Mouse (Mus musculus) limb, embryonic 10.5 days (tissue): Measurements from ENCODE around the gene Disp1. TPM values are rescaled to one million over a fixed set of nuclear protein-coding genes. Genes with fewer than 3 reads are reported as not detected.

ENCODE experiments used
- DNase-seq: peaks from one replicate; pipeline ENCODE4 v3.0.0-alpha.2; 2017; ENCODE audit warnings: low spot score
- H3K27ac ChIP-seq: fragments of 300-500 bp; sonication (generic); 2 replicates; pipeline ENCODE4 v1.5.1; 2016; ENCODE audit warnings: mild to moderate bottlenecking
- H3K27me3 ChIP-seq: fragments of 300-500 bp; sonication (generic); 2 replicates; pipeline ENCODE4 v1.6.1; 2016; ENCODE audit warnings: low read depth, mild to moderate bottlenecking; ENCODE audit not compliant: poor library complexity, severe bottlenecking
- H3K36me3 ChIP-seq: fragments of 300-500 bp; sonication (generic); 2 replicates; pipeline ENCODE4 v1.6.1; 2016; ENCODE audit warnings: mild to moderate bottlenecking, moderate library complexity
- H3K4me1 ChIP-seq: fragments of 300-500 bp; sonication (generic); 2 replicates; pipeline ENCODE4 v1.6.1; 2016
- H3K4me3 ChIP-seq: fragments of 300-500 bp; sonication (generic); 2 replicates; pipeline ENCODE4 v1.5.1; 2016; ENCODE audit warnings: mild to moderate bottlenecking, moderate library complexity
- H3K9me3 ChIP-seq: fragments of 300-500 bp; sonication (generic); replicated peaks from 2 replicates; pipeline ENCODE4 v1.6.1; 2016; ENCODE audit warnings: mild to moderate bottlenecking
- WGBS: fragments of 180-500 bp; shearing (Covaris S2); methylation state at CpG from one replicate; pipeline ENCODE4 v1.1.7; 2016; 5-methylcytosine and 5-hydroxymethylcytosine counted together
- polyA plus RNA-seq: library from polyadenylated mRNA; unstranded; fragments of >200 nt; fragmentation: Nextera tagmentation; extraction: Ambion mirVana; gene quantifications from 2 replicates; pipeline ENCODE4 v1.2.1, GENCODE M21; 2016

Disp1 gene
- polyA plus RNA-seq, 1 experiment from 2014 or later, result 21.8 TPM

DNA sequence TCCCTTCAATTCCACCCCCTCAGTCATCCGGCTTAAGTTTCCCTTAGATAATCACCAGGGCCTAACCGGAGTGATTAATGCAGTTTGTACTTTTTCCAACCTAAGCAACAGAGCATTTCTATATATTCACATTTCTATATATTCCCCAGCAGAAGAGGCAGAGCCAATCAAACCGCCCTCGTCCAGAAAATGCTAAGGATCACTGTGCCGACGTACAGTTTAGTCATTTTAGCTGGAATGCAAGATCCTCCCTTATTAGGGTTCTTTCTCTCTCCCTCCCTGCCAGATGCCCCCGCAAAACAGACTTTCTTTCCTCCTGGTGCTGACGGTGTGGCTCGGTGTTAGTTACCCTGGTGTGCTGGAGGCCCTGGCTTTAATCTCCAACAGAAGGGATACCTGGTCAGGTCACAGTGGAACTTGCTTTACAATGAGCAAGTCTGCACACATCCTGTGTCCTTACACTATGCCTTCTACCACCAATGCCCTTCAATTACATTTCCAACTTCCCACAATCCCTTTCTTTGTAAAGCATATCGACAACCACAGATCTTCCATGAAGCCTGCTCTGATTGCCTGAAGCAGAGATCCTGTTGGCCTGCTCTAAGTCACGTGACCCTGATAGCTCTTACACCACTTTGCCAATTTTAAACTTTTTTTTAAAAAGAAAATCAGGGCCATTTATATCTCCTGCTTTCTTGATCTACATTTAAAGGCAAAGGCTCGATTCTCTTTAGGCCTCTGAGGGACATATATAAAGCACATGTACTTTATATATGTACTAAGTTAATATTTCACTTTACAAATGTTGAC, 69.6 kb downstream of the Disp1 start:
- Histone ChIP-seq H3K27me3 (no peaks in the 10 kb centered on the region), H3K36me3 (no peaks in the 10 kb centered on the region), H3K4me1 (peaks cover 67% of the 10 kb centered on the region), H3K4me3 (no peak overlapping the region), H3K9me3 (no peaks in the 10 kb centered on the region), H3K27ac (peak overlapping the region; percentile 66; the same call in 1 of the 2 replicates)
- DNase-seq, result no peak
- WGBS, result 66% methylated on average over 12 of the region's 12 CpGs

DNA sequence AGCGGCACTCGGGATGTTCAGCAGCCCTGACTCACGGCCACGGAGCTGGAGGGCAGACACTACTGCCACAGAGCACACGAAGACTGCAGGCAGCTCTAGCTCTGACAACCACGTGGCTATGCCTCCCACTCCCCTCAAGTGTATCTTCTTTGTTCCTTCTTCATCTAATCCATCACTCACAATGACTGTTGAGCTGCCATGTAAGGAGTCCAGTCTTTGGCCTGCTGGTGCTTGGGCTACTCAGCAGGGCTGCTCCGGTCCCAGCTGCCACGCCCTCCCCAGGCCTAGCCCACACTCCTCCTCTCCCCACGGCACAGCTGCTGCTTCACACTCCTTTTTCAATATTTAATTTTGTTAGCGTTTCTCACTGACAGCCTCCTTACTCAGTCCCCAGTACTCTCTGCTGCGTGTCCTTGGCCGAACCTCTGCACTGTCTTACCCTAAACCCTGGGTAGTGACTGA, 70.9 kb downstream of the Disp1 start:
- Histone ChIP-seq H3K4me1 (peaks cover 74% of the 10 kb centered on the region), H3K27me3 (no peaks in the 10 kb centered on the region), H3K27ac (peak overlapping the region; percentile 58; the same call in 1 of the 2 replicates), H3K9me3 (no peaks in the 10 kb centered on the region), H3K36me3 (no peaks in the 10 kb centered on the region), H3K4me3 (no peak overlapping the region)
- WGBS, result 44% methylated on average over 12 of the region's 12 CpGs
- no peak for DNase-seq

DNA sequence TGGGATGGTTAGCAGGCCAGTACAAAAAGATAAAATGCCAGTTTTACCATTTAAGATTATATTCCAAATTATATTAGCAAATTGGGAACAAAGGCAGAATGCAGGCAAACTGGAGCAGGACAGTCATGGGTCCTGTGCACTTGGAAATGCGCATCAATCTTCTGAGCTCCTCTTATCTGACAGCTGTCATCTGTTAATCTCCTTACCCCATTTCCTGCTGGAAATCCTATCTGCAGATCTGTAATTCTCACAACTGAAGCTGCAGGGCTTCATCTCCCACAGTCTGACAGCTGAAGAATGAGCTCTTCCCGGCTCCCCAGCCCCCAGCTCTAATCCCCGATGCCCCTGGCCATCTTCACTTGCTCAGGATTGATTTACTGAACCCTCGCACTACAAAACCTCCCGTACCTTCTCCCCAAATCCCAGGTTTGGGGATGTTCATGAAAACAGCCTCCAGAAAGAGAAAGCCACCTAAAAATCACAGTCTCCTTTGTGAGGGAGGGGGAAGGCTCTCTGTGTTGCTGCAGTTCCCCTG, 71.7 kb downstream of the Disp1 start:
- Histone ChIP-seq H3K27me3 (no peaks in the 10 kb centered on the region), H3K4me3 (no peak overlapping the region), H3K27ac (peak overlapping the region; percentile 25; the same call in 1 of the 2 replicates), H3K36me3 (no peaks in the 10 kb centered on the region), H3K9me3 (no peaks in the 10 kb centered on the region), H3K4me1 (peaks cover 75% of the 10 kb centered on the region)
- whole genome bisulfite sequencing, result 25% methylated on average over 5 of the region's 5 CpGs
- no peak for DNase-seq

DNA sequence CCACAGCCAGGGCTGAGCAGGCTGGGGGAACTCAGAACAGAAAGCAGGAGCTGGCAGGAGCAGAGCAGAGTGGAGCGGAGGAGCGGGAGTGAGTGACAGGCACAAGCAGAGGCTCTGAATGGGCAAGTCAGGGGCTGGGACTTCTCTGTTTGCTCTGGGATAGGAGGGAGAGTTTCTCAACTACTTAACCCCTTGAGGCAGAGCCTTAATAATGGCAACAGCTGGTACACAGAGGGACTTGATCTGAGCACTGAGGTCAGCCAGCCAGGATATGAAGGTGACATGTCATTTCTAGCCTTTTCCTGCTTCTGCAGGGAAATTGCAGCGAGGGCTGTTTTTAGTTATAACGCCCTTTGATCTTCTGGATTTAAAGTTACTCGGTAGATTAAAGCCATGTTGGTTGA, 73.9 kb downstream of the Disp1 start:
- H3K27ac ChIP-seq, result peak overlapping the region; percentile 83
- WGBS, result 0% methylated on average over 5 of the region's 5 CpGs
- no peaks in the 10 kb centered on the region for H3K9me3 ChIP-seq
- no peaks in the 10 kb centered on the region for H3K27me3 ChIP-seq
- DNase-seq, result peak; percentile 79
- peaks cover 91% of the 10 kb centered on the region for H3K4me1 ChIP-seq
- no peaks in the 10 kb centered on the region for H3K36me3 ChIP-seq
- peak overlapping the region; percentile 52 for H3K4me3 ChIP-seq

DNA sequence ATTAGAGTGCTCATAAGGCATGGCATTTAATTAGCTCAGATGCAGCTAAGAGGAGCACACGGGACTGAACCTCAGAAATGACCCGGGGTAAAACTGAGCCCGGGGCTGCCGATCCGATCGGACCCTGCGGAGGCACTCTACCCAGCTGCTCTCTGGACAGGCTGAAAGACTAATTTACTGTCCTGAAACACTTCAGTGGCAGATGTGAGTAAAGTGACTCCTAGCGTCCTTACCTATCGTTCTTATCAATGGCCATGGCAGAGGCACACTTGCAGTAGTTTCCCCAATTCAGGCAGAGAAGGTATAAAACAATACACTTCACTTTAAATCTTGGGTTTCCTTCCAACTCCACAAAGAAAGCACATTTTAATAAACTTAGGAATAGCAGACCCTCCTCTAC, 74.5 kb downstream of the Disp1 start:
- H3K27me3 ChIP-seq, result no peaks in the 10 kb centered on the region
- H3K9me3 ChIP-seq, result no peaks in the 10 kb centered on the region
- DNase-seq, result peak; percentile 54
- H3K36me3 ChIP-seq, result no peaks in the 10 kb centered on the region
- peak overlapping the region; percentile 83 for H3K27ac ChIP-seq
- H3K4me3 ChIP-seq, result peak overlapping the region; percentile 52
- H3K4me1 ChIP-seq, result peaks cover 93% of the 10 kb centered on the region
- WGBS, result 3% methylated on average over 9 of the region's 9 CpGs

DNA sequence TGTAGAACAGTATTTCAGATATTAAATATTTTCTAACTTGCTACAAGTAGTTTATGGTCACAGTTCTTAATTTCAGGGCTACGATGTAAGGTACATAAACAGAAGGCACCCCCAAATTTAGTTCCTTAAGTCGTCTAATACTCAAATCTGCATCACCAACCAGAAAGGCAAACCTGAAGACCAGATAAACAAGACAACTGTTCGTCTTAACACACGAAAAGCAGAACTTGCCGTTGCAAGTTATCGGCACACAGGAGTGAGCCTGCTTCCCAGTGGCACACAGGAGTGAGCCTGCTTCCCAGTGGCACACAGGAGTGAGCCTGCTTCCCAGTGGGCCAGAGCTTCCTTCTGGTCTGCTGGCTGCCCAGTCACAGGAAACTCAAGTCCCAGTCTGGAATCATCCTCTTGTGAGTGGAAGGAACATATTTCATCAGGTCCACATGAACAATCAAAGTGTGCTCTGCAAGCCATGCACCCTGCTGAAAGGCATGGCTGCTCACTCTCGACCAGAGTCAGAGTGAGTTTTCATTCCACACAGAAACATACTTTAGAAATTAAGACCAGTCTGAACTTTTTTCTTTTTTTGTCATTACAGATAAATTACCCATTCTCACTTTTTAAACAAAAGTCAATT, 75.1 kb downstream of the Disp1 start:
- WGBS, result 38% methylated on average over 7 of the region's 7 CpGs
- Histone ChIP-seq H3K27ac (peak overlapping the region; percentile 83), H3K4me1 (peaks cover 93% of the 10 kb centered on the region), H3K36me3 (no peaks in the 10 kb centered on the region), H3K27me3 (no peaks in the 10 kb centered on the region), H3K4me3 (peak overlapping the region; percentile 52), H3K9me3 (no peaks in the 10 kb centered on the region)
- DNase-seq, result no peak

DNA sequence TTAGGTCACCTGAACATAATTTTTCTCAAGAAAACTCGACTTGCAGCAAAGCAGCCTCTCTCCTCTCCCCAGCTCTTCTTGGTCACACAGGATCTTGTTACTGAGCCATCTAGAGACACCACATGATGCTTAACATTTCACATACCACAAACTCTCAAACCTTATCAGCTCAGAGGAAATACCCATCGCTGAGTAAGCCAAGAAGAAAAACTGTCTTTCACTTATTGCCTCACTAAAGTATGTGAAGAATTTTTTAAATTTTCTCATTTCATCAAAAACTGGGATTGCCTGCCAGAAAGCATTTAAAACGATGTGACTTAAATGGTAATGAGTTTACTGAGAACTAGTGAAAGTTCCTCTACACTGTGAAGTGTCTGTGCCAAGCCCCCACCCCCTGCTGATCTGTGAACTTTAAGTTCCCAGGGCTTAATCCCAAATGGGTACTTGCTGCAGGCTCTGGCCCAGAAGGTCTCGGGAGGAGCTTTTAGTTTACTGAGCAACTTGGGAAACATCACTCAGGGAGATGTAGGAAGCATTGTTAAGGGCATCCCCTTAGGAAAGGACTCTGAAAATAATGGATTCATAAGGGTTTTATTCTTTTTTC, 76.6 kb downstream of the Disp1 start:
- no peak for DNase-seq
- Histone ChIP-seq H3K36me3 (no peaks in the 10 kb centered on the region), H3K9me3 (no peaks in the 10 kb centered on the region), H3K4me3 (peak overlapping the region; percentile 15), H3K27me3 (no peaks in the 10 kb centered on the region), H3K4me1 (peaks cover 95% of the 10 kb centered on the region), H3K27ac (no peak overlapping the region)
- WGBS, result 11% methylated on average over 4 of the region's 4 CpGs

DNA sequence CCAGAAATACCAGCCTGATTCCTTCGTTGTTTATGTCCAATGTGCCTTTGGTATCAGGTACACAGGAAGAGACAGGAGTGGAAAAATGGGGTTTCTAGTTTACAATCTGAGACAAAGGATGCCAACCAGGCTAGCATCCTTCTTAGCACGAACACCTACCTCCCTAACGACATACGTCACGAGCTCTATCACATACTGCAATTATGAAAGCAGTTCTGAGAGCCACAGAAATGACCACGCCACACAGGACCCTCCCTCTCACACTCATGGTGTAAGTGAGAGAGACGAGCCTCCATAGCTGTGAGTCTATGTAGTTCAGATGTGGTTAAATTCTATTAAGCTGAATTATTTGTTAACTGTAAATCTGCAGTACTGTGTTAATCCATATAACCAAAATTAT, 78.1 kb downstream of the Disp1 start:
- H3K4me3 ChIP-seq, result no peak overlapping the region
- H3K9me3 ChIP-seq, result no peaks in the 10 kb centered on the region
- H3K36me3 ChIP-seq, result no peaks in the 10 kb centered on the region
- H3K27ac ChIP-seq, result peak overlapping the region; percentile 19; the same call in 1 of the 2 replicates
- H3K4me1 ChIP-seq, result peaks cover 93% of the 10 kb centered on the region
- H3K27me3 ChIP-seq, result no peaks in the 10 kb centered on the region
- no peak for DNase-seq
- WGBS, result 71% methylated on average over 7 of the region's 7 CpGs

DNA sequence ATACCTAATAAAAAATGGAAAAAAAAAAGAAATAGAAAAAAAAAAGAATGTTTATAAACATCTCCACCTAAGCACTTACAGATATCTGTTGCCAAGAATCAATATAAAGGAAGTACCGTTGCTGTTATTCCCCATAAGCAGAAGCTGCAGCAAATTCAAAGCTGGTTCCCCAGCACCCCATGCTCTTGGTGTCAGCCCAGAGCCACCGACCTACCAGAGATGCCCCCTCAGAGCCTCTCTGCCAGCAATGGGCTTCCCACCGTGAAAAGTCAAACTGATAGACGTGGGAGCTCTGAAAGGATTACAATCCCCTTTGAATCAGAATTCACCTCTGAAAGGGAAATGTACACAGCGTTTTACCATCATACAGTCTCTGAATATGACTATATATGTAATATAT, 78.8 kb downstream of the Disp1 start:
- Histone ChIP-seq H3K4me1 (peaks cover 93% of the 10 kb centered on the region), H3K9me3 (no peaks in the 10 kb centered on the region), H3K36me3 (no peaks in the 10 kb centered on the region), H3K27ac (no peak overlapping the region), H3K4me3 (no peak overlapping the region), H3K27me3 (no peaks in the 10 kb centered on the region)
- no peak for DNase-seq
- WGBS, result 68% methylated on average over 5 of the region's 5 CpGs

DNA sequence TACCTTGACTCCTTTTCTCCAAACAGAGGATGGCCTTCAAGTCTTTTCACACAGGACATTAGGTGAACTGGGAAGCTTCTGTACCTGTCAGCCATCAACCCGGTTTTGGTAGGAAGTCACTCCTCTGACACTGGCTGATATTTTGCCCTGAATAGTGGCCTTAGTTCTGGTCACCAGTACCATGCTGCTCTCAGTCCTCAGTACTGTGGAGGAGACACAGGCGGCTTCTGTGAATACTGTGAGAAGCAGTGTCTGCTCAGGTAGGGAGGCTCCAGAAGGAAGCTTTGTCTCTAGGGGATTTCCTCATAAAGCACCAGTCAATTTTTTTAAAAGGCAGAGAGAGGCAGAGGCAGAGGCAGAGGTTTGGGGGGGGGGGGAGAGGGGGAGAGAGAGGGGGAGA, 80.0 kb downstream of the Disp1 start:
- Histone ChIP-seq H3K4me1 (peaks cover 84% of the 10 kb centered on the region), H3K9me3 (no peaks in the 10 kb centered on the region), H3K4me3 (no peak overlapping the region; the same call in 1 of the 2 replicates), H3K27me3 (no peaks in the 10 kb centered on the region), H3K27ac (peak overlapping the region; percentile 65; the same call in 1 of the 2 replicates), H3K36me3 (no peaks in the 10 kb centered on the region)
- DNase-seq, result no peak
- WGBS, result 43% methylated on average over 2 of the region's 2 CpGs

DNA sequence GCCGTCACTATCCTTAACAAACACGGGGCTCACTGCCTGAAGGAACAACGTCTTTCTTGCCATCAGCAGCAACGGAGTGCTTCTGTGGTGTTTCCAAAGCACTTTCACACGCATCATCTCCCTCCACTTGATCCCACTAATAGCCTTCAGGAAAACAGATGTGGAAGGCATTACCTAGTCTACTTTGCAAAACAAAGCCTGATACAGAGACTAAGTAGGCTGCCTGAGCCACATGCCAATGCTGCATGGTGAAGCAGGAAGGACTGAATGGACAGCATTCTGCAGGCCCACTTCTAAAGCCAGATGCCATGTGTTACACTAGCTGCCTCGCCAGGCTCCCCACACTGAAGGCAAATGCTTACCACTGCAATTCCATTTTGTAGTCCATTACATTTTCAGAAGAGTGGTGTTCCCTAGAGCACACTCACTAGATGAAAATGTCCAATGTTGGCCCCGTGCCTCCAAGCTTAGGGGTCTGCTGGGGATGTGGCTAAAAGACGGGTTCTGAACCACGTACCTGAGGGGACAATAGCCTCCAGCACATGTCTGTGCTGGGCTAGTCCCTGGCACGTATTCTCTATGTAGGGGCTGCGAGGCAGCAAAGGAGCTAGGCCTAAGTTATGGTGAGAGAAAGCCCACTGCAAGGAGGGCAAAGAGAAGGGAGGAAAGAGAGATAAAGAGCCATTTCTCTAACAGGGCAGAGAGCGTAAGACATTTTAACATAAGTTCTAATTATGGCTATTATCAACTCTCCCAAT, 80.6 kb downstream of the Disp1 start:
- no peak for DNase-seq
- Histone ChIP-seq H3K27ac (peak overlapping the region; percentile 74), H3K4me3 (no peak overlapping the region), H3K4me1 (peaks cover 78% of the 10 kb centered on the region), H3K36me3 (peaks cover 3% of the 10 kb centered on the region), H3K27me3 (no peaks in the 10 kb centered on the region), H3K9me3 (no peaks in the 10 kb centered on the region)
- 48% methylated on average over 12 of the region's 12 CpGs for WGBS

DNA sequence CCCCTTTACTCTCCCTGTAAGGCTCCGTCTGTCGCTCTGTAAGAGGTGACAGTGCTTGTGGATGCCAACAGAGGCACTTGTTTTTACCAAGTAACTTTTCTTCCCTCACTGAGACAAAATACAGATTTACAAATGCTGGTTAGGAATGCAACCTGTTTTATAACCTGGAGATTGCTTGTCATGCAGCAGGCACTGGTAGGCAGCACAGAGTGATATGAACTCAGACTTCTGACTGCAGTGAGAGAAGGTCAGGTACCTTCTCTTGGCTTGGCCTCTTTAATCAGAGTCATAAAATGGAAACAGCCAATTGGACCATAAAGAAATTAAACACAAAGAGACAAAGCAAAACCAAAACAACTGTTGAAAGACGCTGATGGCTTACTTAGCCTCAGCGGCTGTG, 83.2 kb downstream of the Disp1 start:
- no peak for DNase-seq
- Histone ChIP-seq H3K4me3 (no peak overlapping the region), H3K27ac (peak overlapping the region; percentile 36; the same call in 1 of the 2 replicates), H3K9me3 (no peaks in the 10 kb centered on the region), H3K36me3 (peaks cover 23% of the 10 kb centered on the region), H3K4me1 (peaks cover 64% of the 10 kb centered on the region), H3K27me3 (no peaks in the 10 kb centered on the region)
- 38% methylated on average over 4 of the region's 4 CpGs for WGBS
